Mouse (Mus musculus) forebrain, postnatal 0 days (tissue): ENCODE measurements at regions not wholly inside any gene's neighbourhood (a gene's known extent, or its start where the extent isn't known, plus 50 kb on each side); places are given as distances from the start of the nearest gene placed in this dataset.

Source experiments
- ATAC-seq: fragments of 200-750 bp; cut with Nextera tagmentation; 2 replicates; pipeline ENCODE4 v1.8.0; 2017; ENCODE audit warnings: mild to moderate bottlenecking, moderate library complexity
- DNase-seq: peaks from one replicate; pipeline ENCODE4 v3.0.0-alpha.2; 2015
- H3K27ac ChIP-seq: fragments of 300-500 bp; sonication (generic); 2 replicates; pipeline ENCODE4 v1.5.1; 2014; ENCODE audit warnings: low read depth, mild to moderate bottlenecking, antibody characterized with exemption, low read length, moderate library complexity, mixed read lengths
- H3K27me3 ChIP-seq: fragments of 300-500 bp; sonication (generic); 2 replicates; pipeline ENCODE4 v1.6.1; 2014; ENCODE audit warnings: mild to moderate bottlenecking, low read length, mixed read lengths; ENCODE audit not compliant: insufficient read depth
- H3K36me3 ChIP-seq: fragments of 300-500 bp; sonication (generic); 2 replicates; pipeline ENCODE4 v1.6.1; 2014; ENCODE audit warnings: mild to moderate bottlenecking, moderate library complexity; ENCODE audit not compliant: insufficient read depth
- H3K4me1 ChIP-seq: fragments of 300-500 bp; sonication (generic); 2 replicates; pipeline ENCODE4 v1.6.1; 2014; ENCODE audit warnings: antibody characterized with exemption; ENCODE audit not compliant: insufficient read depth
- H3K4me2 ChIP-seq: fragments of 300-500 bp; sonication (generic); 2 replicates; pipeline ENCODE4 v1.6.1; 2014; ENCODE audit warnings: low read depth, mild to moderate bottlenecking, moderate library complexity
- H3K4me3 ChIP-seq: fragments of 300-500 bp; sonication (generic); 2 replicates; pipeline ENCODE4 v1.5.1; 2014; ENCODE audit warnings: low read depth, low read length, mixed read lengths
- H3K9ac ChIP-seq: fragments of 300-500 bp; sonication (generic); 2 replicates; pipeline ENCODE4 v1.6.1; 2014; ENCODE audit warnings: mild to moderate bottlenecking
- H3K9me3 ChIP-seq: fragments of 300-500 bp; sonication (generic); 2 replicates; pipeline ENCODE4 v1.6.1; 2016; ENCODE audit warnings: low read length
- CTCF ChIP-seq: sonication (generic); IDR thresholded peaks from 2 replicates; pipeline ENCODE4 v1.5.1; 2016; ENCODE audit warnings: antibody characterized with exemption, control low read depth, low read depth
- WGBS: fragments of 180-500 bp; shearing (Covaris S2); extraction: QIAGEN DNeasy Blood & Tissue Kit; methylation state at CpG from one replicate; pipeline ENCODE4 v1.1.7; 2014; 5-methylcytosine and 5-hydroxymethylcytosine counted together

- Histone ChIP-seq H3K4me2 (no peak overlapping the region), H3K27ac (no peak overlapping the region), H3K36me3 (no peaks in the 10 kb centered on the region), H3K4me3 (no peak overlapping the region), H3K9ac (no peak overlapping the region), H3K9me3 (no peaks in the 10 kb centered on the region), H3K4me1 (no peaks in the 10 kb centered on the region), H3K27me3 (no peaks in the 10 kb centered on the region)
- DNase-seq (no peak), ATAC-seq (no peak)
- TF ChIP-seq CTCF: no peak
Observed at GRCm38 (mm10) chr4:54100282-54100681, 274.4 kb downstream of the Tmem38b start.

GRCm38 (mm10) chr4:54106976-54107375 is 281.1 kb downstream of the Tmem38b start:
- no peak for ATAC-seq

GRCm38 (mm10) chr4:54116310-54116709 is 290.5 kb downstream of the Tmem38b start:
- no peaks in the 10 kb centered on the region for H3K36me3 ChIP-seq
- TF ChIP-seq CTCF: no peak
- H3K27me3 ChIP-seq: no peaks in the 10 kb centered on the region
- DNase-seq (no peak), ATAC-seq (no peak)
- H3K4me2 ChIP-seq: no peak overlapping the region
- 86% methylated on average over 2 of the region's 2 CpGs for WGBS
- H3K9ac ChIP-seq: no peak overlapping the region
- no peak overlapping the region for H3K27ac ChIP-seq
- no peaks in the 10 kb centered on the region for H3K4me1 ChIP-seq
- H3K4me3 ChIP-seq: no peak overlapping the region
- no peaks in the 10 kb centered on the region for H3K9me3 ChIP-seq

More at GRCm38 (mm10) chr4:54106976-54107375, 281.1 kb downstream of the Tmem38b start:
- Histone ChIP-seq H3K27ac (no peak overlapping the region), H3K9ac (no peak overlapping the region), H3K4me1 (no peaks in the 10 kb centered on the region), H3K4me2 (no peak overlapping the region), H3K27me3 (no peaks in the 10 kb centered on the region), H3K36me3 (no peaks in the 10 kb centered on the region), H3K9me3 (no peaks in the 10 kb centered on the region), H3K4me3 (no peak overlapping the region)
- DNase-seq: no peak
- WGBS: 76% methylated on average over 4 of the region's 4 CpGs
- TF ChIP-seq CTCF: no peak

- TF ChIP-seq CTCF: no peak
- Histone ChIP-seq H3K36me3 (no peaks in the 10 kb centered on the region), H3K4me2 (no peak overlapping the region), H3K9ac (no peak overlapping the region), H3K4me1 (no peaks in the 10 kb centered on the region), H3K27ac (no peak overlapping the region), H3K4me3 (no peak overlapping the region), H3K9me3 (no peaks in the 10 kb centered on the region), H3K27me3 (no peaks in the 10 kb centered on the region)
- 54% methylated on average over 6 of the region's 6 CpGs for WGBS
- ATAC-seq (peak; percentile 54), DNase-seq (peak; percentile 43)
Observed at GRCm38 (mm10) chr4:54118179-54118846, 292.5 kb downstream of the Tmem38b start.

- Histone ChIP-seq H3K36me3 (no peaks in the 10 kb centered on the region), H3K9ac (no peak overlapping the region), H3K4me1 (no peaks in the 10 kb centered on the region), H3K4me3 (no peak overlapping the region), H3K27ac (no peak overlapping the region), H3K4me2 (no peak overlapping the region), H3K9me3 (no peaks in the 10 kb centered on the region), H3K27me3 (no peaks in the 10 kb centered on the region)
- TF ChIP-seq CTCF: no peak
- no peak for DNase-seq
- ATAC-seq: peak; percentile 56
- 30% methylated on average over 8 of the region's 8 CpGs for WGBS
Observed at GRCm38 (mm10) chr4:54128717-54129698, 303.2 kb downstream of the Tmem38b start.

GRCm38 (mm10) chr4:54156146-54156545 is 330.3 kb downstream of the Tmem38b start:
- DNase-seq (no peak), ATAC-seq (no peak)
- H3K4me1 ChIP-seq: no peaks in the 10 kb centered on the region
- no peaks in the 10 kb centered on the region for H3K36me3 ChIP-seq
- H3K9me3 ChIP-seq: no peaks in the 10 kb centered on the region
- no peaks in the 10 kb centered on the region for H3K27me3 ChIP-seq
- TF ChIP-seq CTCF: no peak
- H3K4me3 ChIP-seq: no peak overlapping the region
- WGBS: 93% methylated on average over 4 of the region's 4 CpGs
- H3K4me2 ChIP-seq: no peak overlapping the region
- no peak overlapping the region for H3K9ac ChIP-seq
- H3K27ac ChIP-seq: no peak overlapping the region

- Histone ChIP-seq H3K27me3 (no peaks in the 10 kb centered on the region), H3K4me1 (no peaks in the 10 kb centered on the region), H3K36me3 (no peaks in the 10 kb centered on the region), H3K4me2 (no peak overlapping the region), H3K4me3 (no peak overlapping the region), H3K9me3 (no peaks in the 10 kb centered on the region), H3K27ac (peak overlapping the region; percentile 45; the same call in 1 of the 2 replicates), H3K9ac (0 out of 2 replicates have a peak overlapping the region, but pooled peaks have one; percentile 18)
- 43% methylated on average over 9 of the region's 9 CpGs for WGBS
- ATAC-seq (peak; percentile 74), DNase-seq (peak; percentile 48)
- TF ChIP-seq CTCF: peak; percentile 27
Observed at GRCm38 (mm10) chr4:54161337-54161993, 335.6 kb downstream of the Tmem38b start.
